Mouse (Mus musculus): ENCODE measurements around the gene Luzp2. TPM values are rescaled to one million over a fixed set of nuclear protein-coding genes. Genes with fewer than 3 reads are reported as not detected.

Luzp2 gene
- polyA plus RNA-seq, 1 experiment from 2014 or later: 33.3 TPM

DNA sequence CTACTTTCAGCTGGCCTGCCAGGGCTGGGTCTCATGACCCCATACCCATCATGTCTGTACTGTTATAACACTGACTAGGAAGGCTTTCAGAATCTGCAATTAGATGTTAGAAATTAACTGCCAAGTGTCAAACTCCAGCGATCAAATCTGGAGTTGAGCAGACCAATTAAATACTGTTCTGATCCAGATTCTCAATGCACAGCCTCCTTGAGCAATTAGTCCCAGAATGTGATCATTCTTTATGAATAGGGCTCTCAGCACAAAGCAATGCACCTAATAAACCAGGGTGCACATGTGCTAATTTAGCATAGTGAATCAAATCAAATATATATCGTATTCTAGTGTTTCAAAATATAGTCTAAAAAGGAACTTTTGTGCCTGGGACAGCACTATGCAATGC lies 387.7 kb downstream of the Luzp2 start:
- Histone ChIP-seq H3K9me3 (ENCODE audit: control insufficient read depth, low read length) (no peaks in the 10 kb centered on the region), H3K9ac (replicated peaks; ENCODE audit: low read depth, low read length) (no peak overlapping the region), H3K27ac (ENCODE audit: low read depth, low read length) (no peak overlapping the region), H3K27me3 (ENCODE audit: control insufficient read depth, insufficient read depth, low read length) (no peaks in the 10 kb centered on the region), H3K4me2 (ENCODE audit: low read depth, low read length) (no peak overlapping the region), H3K36me3 (ENCODE audit: control insufficient read depth, insufficient read depth, low read length) (no peaks in the 10 kb centered on the region), H3K4me1 (ENCODE audit: control insufficient read depth, insufficient read depth, low read length) (no peaks in the 10 kb centered on the region), H3K4me3 (ENCODE audit: low read depth, low read length) (no peak overlapping the region)
- 74% methylated on average over 2 of the region's 2 CpGs for WGBS
- no peak for ATAC-seq (ENCODE audit: low read depth)

DNA sequence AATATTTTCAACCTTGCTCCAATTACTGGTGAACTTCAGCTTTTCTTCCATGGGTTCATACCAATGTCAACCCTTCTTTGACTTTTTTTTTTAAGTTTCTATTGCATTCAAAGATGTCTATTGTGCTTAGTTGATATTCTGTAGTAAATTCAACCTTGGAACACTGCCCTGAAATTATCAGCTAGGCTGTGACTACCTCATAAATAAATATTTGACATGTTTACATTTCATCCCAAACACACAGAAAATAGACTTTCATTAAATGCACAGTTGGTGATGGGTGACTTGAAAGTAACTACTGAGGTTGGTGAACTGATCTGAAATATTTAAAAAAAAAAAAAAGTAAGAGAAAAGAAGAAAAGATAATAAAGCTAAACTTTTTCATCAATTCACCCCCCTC lies 394.1 kb downstream of the Luzp2 start:
- H3K4me3 ChIP-seq (ENCODE audit: low read depth, low read length): no peak overlapping the region
- no peaks in the 10 kb centered on the region for H3K9me3 ChIP-seq (ENCODE audit: control insufficient read depth, low read length)
- ATAC-seq (ENCODE audit: low read depth): no peak
- H3K9ac ChIP-seq (replicated peaks; ENCODE audit: low read depth, low read length): no peak overlapping the region
- H3K4me2 ChIP-seq (ENCODE audit: low read depth, low read length): no peak overlapping the region
- H3K4me1 ChIP-seq (ENCODE audit: control insufficient read depth, insufficient read depth, low read length): no peaks in the 10 kb centered on the region
- H3K27me3 ChIP-seq (ENCODE audit: control insufficient read depth, insufficient read depth, low read length): no peaks in the 10 kb centered on the region
- H3K27ac ChIP-seq (ENCODE audit: low read depth, low read length): no peak overlapping the region
- no peaks in the 10 kb centered on the region for H3K36me3 ChIP-seq (ENCODE audit: control insufficient read depth, insufficient read depth, low read length)
